Mouse (Mus musculus) megakaryocyte, embryonic 14.5 days (primary cell): ENCODE measurements around the gene Myof. TPM values are rescaled to one million over a fixed set of nuclear protein-coding genes. Genes with fewer than 3 reads are reported as not detected.

Source experiments
- H3K27me3 ChIP-seq: replicated peaks from 2 replicates; pipeline ENCODE3; 2012; ENCODE audit warnings: inconsistent platforms
- H3K36me3 ChIP-seq: replicated peaks from 2 replicates; pipeline ENCODE3; 2012; ENCODE audit warnings: low read length, inconsistent platforms, mixed read lengths
- H3K4me1 ChIP-seq: 2 replicates; pipeline ENCODE4 v1.6.1; 2012; ENCODE audit warnings: inconsistent platforms
- H3K4me3 ChIP-seq: replicated peaks from 2 replicates; pipeline ENCODE3; 2012; ENCODE audit warnings: moderate library complexity, mild to moderate bottlenecking, inconsistent platforms
- H3K9me3 ChIP-seq: 2 replicates; pipeline ENCODE4 v1.6.1; 2012; ENCODE audit warnings: inconsistent platforms
- FLI1 ChIP-seq: IDR thresholded peaks from 2 replicates; pipeline ENCODE4 v1.6.1; 2012; ENCODE audit warnings: low read length, inconsistent platforms, mixed read lengths
- GATA1 ChIP-seq: IDR thresholded peaks from 3 replicates; pipeline ENCODE4 v1.6.1; 2012; ENCODE audit warnings: mixed read lengths, low read length, inconsistent platforms, borderline replicate concordance
- polyA plus RNA-seq: library from polyadenylated mRNA; stranded (reverse); fragments of >175 nt; gene quantifications from 2 replicates; pipeline ENCODE4 v1.2.3, GENCODE M21; 2012; ENCODE audit warnings: low replicate concordance; ENCODE audit not compliant: insufficient read depth

The Myof gene
- polyA plus RNA-seq, 1 experiment, result 6.2 TPM

DNA sequence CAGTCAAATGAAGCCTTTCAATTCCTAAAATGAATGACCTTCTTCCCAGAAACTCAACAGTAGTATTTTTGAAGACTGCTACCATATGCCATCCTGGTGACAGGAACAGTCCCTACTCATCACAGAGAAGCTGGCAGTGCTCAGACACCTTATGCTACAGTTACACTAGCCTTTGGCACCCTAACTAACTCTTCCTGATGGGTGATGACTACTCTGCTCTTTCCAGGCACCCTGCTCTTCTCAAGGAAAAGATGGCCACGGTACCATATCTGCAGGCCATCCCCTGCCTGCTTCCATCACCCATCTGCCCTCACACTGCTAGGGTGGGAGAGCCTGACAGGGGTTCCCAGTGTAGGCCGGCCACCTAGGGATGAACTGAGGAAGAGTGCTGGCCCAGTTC lies 53.4 kb downstream of the Myof start:
- peaks cover 13% of the 10 kb centered on the region for H3K27me3 ChIP-seq
- no peak overlapping the region for H3K4me3 ChIP-seq
- TF ChIP-seq GATA1, result no peak
- no peak for TF ChIP-seq FLI1
- peaks cover 10% of the 10 kb centered on the region; the same call in 1 of the 2 replicates for H3K4me1 ChIP-seq
- no peaks in the 10 kb centered on the region for H3K36me3 ChIP-seq
- H3K9me3 ChIP-seq, result peaks cover 15% of the 10 kb centered on the region

DNA sequence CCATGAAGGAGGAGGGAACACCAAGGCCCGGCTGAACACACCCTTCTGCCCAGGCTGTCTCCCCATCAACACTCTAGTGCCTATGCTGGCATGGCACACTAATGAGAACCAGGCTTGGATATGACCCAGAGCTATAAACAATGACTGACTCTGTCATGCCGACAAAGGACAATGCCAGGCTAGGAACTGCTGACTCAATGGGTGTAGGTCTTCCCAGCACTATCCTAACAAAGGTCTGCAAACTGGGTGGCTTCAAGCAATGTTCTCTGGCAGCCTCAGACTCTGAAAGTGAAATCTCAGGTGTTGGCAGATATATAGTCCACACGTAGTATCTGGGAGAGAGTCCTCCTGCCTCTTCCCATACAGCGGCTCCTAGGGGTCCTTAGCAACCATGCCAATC lies 55.2 kb downstream of the Myof start:
- Histone ChIP-seq H3K4me1 (peaks cover 4% of the 10 kb centered on the region; the same call in 1 of the 2 replicates), H3K4me3 (no peak overlapping the region)
- TF ChIP-seq FLI1 (no peak), GATA1 (no peak)

DNA sequence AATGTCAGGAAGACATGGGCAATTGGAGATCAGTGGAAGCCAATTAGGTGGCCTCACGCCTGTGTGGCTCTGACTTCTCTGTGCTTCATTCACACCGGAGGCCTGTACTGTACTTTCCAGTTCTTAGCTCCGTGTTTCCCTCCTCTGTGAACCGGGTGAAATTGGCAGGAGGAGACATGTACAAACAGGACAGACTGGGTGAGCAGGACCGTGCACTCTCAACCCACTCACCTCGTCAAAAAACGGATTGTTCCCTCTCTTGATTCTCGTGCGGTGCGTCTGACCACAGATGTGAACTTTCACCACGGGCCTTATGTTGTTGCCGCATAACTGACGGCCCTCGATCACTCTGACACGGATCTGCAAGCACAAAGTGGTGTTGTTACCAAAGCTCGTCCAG lies 57.6 kb downstream of the Myof start:
- Histone ChIP-seq H3K4me1 (no peaks in the 10 kb centered on the region), H3K9me3 (peaks cover 9% of the 10 kb centered on the region; the same call in 1 of the 2 replicates), H3K27me3 (peaks cover 9% of the 10 kb centered on the region), H3K36me3 (no peaks in the 10 kb centered on the region), H3K4me3 (no peak overlapping the region)
- no peak for TF ChIP-seq GATA1
- no peak for TF ChIP-seq FLI1

More for the DNA sequence above, 55.2 kb downstream of the Myof start:
- Histone ChIP-seq H3K27me3 (peaks cover 6% of the 10 kb centered on the region), H3K36me3 (no peaks in the 10 kb centered on the region), H3K9me3 (peaks cover 7% of the 10 kb centered on the region)

DNA sequence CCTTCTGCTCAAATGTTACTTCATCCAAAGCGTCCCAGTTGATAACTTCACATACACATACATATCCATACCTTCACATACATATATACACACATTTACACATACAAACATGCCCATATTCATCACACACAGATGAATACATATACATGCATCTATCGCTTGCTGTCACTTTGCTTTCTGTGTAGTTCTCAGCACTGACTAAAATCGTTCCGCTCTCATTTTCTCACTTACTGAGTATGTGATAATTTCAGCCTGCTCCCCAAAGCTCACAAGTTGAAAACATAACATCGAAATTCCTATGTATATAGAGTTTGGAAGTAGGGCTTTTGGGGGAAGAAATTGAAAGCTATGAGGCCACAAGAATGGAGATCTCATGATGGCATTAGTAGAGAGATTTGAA lies 67.4 kb downstream of the Myof start:
- TF ChIP-seq GATA1 (no peak), FLI1 (no peak)
- no peaks in the 10 kb centered on the region for H3K36me3 ChIP-seq

DNA sequence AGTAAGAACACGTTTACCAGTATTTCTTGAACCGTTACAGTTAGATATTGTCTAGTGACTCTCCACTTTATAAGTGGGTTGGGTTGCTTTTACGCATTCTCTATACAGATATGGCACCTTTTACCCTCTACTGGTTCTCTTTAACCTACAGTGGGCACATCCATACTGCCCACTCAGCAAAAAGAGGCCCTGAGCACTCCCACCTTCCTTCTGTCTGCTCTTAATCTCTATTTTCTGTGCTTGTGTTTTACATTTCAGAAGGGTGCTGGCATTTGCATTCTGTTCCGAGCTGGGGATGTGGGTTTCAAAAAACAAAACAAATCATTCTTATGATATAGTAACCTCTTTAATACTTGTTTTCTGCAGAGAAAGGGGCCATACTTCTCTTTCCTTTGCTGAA lies 72.8 kb downstream of the Myof start:
- TF ChIP-seq FLI1, result no peak
- H3K4me1 ChIP-seq, result peaks cover 7% of the 10 kb centered on the region
- H3K4me3 ChIP-seq, result no peak overlapping the region
- H3K9me3 ChIP-seq, result no peaks in the 10 kb centered on the region
- no peaks in the 10 kb centered on the region for H3K36me3 ChIP-seq
- H3K27me3 ChIP-seq, result no peaks in the 10 kb centered on the region

More for the DNA sequence above, 67.4 kb downstream of the Myof start:
- no peak overlapping the region for H3K4me3 ChIP-seq
- H3K9me3 ChIP-seq, result peaks cover 3% of the 10 kb centered on the region; the same call in 1 of the 2 replicates
- H3K4me1 ChIP-seq, result no peaks in the 10 kb centered on the region
- H3K27me3 ChIP-seq, result peaks cover 5% of the 10 kb centered on the region

DNA sequence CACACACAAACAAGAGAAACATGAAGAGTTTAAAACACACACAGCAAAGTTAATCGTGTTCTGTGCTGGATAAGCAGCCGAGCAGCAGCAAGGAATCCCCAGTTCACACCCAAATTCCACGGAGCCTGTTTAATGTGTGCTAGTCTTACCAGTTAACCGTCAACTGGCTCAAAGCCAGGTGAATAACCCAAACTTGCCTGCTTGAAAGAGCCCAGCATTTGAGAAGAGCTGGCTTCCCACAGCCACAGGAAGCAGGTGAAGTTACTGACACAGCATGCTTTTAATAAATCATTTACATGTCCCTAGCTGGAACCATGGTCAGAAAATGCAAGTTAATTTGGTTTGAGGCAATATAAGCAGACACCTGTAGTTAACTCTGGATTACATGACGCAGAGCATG lies 73.4 kb downstream of the Myof start:
- no peak for TF ChIP-seq FLI1
- TF ChIP-seq GATA1, result no peak
- Histone ChIP-seq H3K4me3 (no peak overlapping the region), H3K36me3 (no peaks in the 10 kb centered on the region), H3K27me3 (no peaks in the 10 kb centered on the region), H3K9me3 (no peaks in the 10 kb centered on the region), H3K4me1 (peaks cover 9% of the 10 kb centered on the region)

DNA sequence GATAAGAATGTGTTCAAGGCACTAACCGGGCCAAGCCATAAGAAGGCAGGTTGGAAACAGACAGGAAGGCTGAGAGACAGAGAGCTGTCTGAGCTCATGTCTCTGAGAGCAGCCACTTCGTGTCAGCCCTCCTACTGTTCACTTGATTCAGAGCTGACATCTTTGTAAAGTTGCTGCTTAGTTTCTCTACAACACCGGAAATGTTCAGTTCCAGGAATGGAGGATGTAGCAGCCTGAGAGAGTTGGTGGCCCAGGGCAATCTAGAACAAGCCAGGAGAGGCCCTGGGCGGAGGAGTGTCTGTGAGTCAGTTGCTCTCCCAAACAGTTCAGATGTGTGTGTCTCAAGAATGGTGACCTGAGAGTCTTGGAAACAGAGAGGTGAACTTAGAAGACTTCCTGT lies 77.5 kb downstream of the Myof start:
- Histone ChIP-seq H3K27me3 (peaks cover under 1% of the 10 kb centered on the region), H3K4me3 (no peak overlapping the region), H3K4me1 (peaks cover 9% of the 10 kb centered on the region), H3K9me3 (no peaks in the 10 kb centered on the region), H3K36me3 (no peaks in the 10 kb centered on the region)
- TF ChIP-seq FLI1, result no peak
- TF ChIP-seq GATA1, result no peak

DNA sequence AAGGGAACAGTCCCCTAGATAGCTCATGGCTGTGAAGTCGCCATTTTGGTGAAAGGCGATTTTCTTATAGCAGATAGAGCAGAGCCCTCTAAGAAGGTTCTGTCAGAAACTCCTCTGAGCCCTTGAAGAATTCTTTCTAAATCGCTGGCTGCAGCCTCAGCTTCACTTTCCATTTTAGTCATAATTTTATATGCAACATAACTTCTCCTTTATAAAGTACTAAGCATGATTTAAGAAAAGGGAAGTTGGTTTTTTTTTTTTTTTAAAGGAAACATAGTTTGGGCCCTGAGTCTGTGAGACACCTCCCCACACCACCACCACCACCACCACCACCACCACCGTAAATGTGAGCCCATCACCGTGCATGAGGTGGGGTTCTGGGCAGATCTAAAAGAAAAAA lies 80.0 kb downstream of the Myof start:
- Histone ChIP-seq H3K36me3 (no peaks in the 10 kb centered on the region), H3K4me3 (no peak overlapping the region), H3K4me1 (peaks cover 18% of the 10 kb centered on the region), H3K9me3 (no peaks in the 10 kb centered on the region), H3K27me3 (peaks cover 4% of the 10 kb centered on the region)
- TF ChIP-seq FLI1 (no peak), GATA1 (no peak)

DNA sequence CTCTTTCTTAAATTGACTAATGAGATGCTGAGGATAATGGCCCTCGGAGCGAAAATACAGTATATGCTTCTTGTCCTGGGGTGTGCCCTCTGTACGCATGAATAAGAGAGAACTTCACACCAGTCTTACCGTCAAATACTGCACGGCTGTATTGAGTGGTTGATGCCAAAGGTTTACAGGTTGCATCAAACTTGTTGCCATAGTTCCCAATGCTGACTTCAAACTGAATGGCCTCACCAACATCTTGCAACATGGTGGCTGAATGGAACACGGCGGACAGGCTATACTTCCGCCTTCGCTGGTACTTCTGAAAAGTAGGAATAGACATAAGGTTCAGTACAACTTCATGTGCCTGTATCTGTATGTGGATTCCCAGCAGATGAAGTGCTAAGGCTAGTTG lies 82.6 kb downstream of the Myof start:
- H3K9me3 ChIP-seq, result no peaks in the 10 kb centered on the region
- no peak for TF ChIP-seq FLI1
- no peak for TF ChIP-seq GATA1
- no peaks in the 10 kb centered on the region for H3K36me3 ChIP-seq
- no peak overlapping the region for H3K4me3 ChIP-seq
- peaks cover 4% of the 10 kb centered on the region for H3K27me3 ChIP-seq
- H3K4me1 ChIP-seq, result peaks cover 13% of the 10 kb centered on the region

DNA sequence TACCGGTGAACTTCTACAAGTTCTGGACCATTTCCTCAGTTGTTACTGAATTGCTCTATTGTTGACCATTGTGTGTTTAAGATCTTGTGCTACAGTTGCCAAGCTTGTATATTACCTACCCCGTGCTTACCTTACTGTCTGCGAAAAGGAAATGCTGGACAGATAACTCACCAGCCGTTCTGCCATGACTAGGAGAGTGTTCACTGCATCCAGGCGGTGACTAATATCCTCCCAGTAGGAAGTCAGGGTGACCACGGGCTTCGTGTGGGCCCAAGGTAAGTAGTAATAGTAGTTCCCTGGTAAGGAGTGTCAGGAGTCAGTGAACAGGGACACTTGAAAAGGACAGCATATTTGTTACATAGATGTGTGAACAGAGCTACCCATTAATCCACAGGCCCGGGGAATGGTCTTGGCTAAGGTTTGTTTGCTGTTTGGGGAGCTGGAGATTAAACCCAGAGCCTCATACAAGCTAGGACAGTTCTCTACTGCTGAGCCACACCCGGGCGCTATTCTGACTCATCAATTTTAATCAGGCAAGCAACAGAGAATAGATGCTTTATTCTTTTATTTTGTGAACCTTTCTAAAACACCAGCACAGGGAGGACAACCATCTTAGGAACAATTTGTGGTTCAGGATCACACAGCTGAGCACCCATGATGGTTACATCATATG lies 83.7 kb downstream of the Myof start:
- TF ChIP-seq FLI1, result no peak
- no peak for TF ChIP-seq GATA1
- H3K27me3 ChIP-seq, result peaks cover 8% of the 10 kb centered on the region
- H3K9me3 ChIP-seq, result no peaks in the 10 kb centered on the region
- H3K4me1 ChIP-seq, result peaks cover 9% of the 10 kb centered on the region
- H3K36me3 ChIP-seq, result no peaks in the 10 kb centered on the region
- no peak overlapping the region for H3K4me3 ChIP-seq

DNA sequence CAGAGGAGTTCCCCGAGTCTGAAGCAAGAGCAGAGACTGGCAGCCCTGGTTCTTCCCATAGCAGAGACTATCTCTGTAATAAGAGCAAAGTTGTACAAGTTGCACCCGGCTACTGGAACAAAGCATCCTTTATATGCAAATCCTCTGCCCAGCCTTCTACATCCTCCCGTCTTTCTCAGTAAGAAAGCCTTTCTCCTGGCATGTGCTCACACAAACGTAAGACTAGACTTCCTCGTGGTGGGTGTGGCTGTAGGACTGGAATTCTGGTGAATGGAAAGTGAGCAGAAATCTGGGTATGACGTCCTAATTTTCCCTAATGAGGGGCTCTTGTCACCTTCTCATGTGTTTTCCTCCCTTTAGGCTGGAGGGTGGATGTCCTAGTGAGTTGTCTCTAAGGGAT lies 84.3 kb downstream of the Myof start:
- TF ChIP-seq FLI1 (no peak), GATA1 (no peak)
- H3K36me3 ChIP-seq, result no peaks in the 10 kb centered on the region
- no peaks in the 10 kb centered on the region for H3K9me3 ChIP-seq
- H3K27me3 ChIP-seq, result peaks cover 11% of the 10 kb centered on the region
- peaks cover 9% of the 10 kb centered on the region for H3K4me1 ChIP-seq
- no peak overlapping the region for H3K4me3 ChIP-seq
